Mouse (Mus musculus): ENCODE results near the gene C8b.

C8b gene

DNA sequence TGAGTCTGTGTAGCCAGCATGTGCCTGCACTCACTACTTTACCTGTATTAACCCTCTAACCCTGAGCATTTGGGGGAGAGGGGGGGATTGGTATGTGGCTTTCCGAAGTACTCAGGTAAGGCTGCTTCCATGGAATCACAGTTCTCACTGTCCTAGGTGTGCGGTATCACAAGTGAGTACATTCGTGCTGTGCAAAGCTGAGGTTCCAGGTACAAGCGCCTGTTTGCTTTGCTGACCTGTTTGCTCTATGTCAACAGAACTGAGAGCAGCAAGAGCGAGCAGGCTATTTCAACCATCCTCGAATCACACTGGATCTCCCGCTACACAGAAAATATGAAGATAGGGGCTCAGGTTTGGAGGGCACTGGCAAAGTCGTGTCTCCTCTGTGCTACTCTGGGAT is at the start of gene C8b:
TSS of gene C8b (plus strand) at position 253 of the 400 bp plus-strand sequence.
- CTCF ChIA-PET, result no interaction called here

- CTCF ChIA-PET, result no interaction called here
Observed at GRCm38 (mm10) chr4:104716506-104716905, 49.6 kb upstream of the C8b start.

DNA sequence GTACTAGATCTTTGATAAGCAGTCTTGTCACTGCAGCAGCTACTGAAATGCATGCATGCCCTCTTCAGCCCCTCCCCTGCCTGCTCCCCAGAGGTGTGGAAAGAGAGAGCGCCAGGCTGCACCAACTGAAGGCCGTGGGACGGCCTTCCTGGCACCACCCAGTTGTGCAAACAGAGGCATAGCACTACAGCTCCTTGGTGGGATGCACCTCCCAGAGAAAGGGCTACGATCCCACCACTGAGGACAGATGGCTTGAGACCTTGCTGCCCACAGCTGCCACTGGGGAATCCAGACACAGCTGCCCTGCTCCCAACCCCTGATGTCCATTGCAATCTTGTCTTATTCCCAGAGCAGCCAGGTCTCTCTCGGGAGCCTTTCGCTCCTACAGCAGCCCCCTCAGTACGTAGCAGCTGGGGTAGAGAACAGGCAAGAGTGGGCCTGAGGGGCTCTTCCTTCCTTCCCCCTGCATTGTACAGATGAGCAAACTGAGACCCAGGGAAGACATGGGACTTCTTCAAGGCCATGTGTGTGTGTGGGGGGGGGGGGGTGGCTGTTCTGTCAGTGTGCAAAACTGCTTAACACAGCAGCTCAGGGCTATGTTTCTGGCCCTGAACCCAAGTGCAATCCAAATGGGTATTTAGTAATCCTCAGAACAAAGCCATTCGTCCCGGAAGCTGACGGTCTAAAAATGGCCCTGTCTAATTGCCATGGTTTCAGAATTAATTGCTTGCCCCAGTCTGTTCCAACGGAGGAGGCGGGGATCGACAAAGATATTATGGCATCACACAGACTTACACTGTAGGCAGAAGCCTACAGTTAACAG is 46.9 kb upstream of the C8b start:
- CTCF ChIA-PET, result no interaction called here

DNA sequence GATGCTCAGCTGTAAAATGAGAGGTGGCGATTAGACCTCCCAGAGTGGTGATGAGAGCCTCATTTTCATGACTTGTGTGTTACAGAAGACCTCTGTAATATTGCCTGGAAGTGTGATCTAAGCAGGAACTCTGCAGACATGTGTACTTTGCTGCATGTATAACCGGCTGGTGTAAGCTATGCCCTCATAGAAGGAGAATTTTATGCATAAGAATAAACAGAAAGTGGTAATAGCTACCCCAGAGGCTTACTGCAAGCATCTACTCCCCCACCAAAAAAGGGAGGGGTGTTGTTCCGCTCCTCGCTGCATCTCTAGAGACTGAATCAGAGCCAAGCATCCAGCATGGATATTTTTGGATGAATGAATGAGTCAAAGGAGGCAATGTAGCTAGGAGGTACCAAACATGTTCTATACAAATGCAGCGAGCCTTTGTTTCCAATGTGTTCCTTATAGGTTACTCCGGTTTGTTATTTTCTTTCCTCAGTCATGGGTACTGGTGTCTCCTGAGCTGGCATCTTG is 42.5 kb upstream of the C8b start:
- CTCF ChIA-PET, result no interaction called here

GRCm38 (mm10) chr4:104724258-104724657 is 41.9 kb upstream of the C8b start:
- CTCF ChIA-PET, result no interaction called here

- CTCF ChIA-PET, result no interaction called here
Observed at GRCm38 (mm10) chr4:104725673-104726072, 40.4 kb upstream of the C8b start.

- CTCF ChIA-PET, result no interaction called here
Observed at GRCm38 (mm10) chr4:104729185-104729584, 36.9 kb upstream of the C8b start.

- CTCF ChIA-PET, result no interaction called here
Observed at GRCm38 (mm10) chr4:104746500-104746899, 19.6 kb upstream of the C8b start.

DNA sequence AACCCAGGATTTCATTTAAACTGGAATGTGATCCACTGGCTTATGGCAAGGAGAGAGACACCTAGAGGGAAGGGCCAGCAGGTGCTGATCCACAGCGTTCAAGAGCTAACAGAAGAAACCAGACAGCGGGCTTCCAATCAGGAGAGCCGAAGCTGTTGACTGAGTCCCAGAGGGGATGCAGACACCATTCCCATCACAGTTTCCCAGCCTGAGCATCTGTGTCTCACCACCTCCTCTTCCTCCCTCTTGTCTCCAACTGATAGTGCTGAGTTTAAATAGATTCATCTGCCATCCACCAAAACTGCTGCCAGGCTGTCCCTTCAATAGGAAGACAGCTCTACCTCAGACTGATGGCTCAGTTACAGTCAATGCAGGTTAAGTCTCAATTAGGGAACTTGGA is 12.0 kb upstream of the C8b start:
- CTCF ChIA-PET, result no interaction called here

DNA sequence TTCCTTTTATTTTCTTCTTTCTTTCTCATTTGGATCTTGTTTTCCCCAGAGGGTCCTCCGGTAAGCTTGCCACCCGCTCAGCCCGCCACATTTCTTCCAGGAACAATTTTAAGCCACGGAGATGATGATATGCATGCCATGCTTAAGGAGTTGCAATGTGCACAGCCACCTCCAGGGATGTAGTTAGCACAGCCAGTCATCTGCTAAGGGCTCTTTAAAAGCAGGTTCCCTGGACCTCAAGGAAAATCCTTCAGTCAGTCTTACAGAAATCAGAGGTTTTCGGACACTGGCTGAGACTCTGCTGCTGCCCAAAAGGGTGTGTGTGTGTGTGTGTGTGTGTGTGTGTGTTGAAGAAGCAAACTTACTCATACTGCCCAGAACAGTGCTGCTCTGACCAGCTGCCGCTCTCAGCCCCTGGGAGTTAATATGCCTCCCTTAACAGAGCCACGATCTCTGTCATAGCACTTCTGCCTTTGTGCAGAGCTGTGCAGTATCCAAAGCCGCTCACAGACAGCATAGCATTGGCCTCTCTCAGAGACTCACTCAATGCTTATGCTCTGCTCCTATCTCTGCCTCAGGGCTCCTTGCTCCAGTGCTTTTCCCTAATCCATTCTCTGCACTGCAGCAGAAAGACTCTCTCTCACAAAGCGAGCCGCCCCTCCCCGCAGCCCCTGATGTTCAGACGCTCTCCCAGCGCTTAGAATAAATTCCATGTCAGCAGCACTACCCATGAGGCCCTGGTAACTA is 5.1 kb upstream of the C8b start:
- CTCF ChIA-PET, result no interaction called here

DNA sequence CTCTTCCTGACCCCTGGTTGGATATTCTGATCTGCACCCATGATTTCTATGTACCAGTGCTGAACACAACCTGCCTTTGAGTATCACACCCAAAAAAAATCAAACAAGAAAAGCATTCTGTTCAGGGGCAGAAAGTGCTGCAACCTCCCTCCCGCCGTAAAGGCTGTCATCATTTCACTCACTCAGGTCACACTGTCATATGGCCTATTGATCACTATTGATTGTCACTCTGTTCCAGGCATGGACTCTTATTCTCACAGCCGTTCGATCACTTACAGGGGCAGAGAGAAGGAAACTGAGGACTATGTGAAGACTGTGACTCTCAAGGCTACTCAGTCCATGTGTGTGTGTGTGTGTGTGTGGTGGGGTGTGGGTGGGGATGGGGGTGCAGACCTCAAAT is 2.1 kb downstream of the C8b start:
- CTCF ChIA-PET, result no interaction called here

DNA sequence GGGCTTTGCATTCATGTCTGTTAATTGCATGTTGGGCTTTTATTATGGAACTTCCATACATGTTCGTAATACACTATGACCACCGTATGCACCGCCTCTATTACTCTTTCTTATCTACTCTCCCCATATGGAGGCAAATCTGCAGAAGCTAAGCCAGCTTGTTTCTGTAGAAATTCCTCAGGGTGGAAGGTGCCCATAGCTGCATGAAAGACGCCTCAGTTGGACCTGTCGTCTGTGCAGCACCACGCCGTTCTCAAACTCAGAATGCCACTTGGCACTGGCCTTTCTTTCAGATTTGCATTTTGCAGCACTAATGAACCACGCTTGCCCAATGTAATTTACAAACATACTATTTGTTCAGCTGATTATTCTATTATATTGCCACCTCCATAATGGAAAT is 3.5 kb downstream of the C8b start:
- CTCF ChIA-PET, result no interaction called here

GRCm38 (mm10) chr4:104770331-104770730 is 4.2 kb downstream of the C8b start:
- CTCF ChIA-PET, result no interaction called here

DNA sequence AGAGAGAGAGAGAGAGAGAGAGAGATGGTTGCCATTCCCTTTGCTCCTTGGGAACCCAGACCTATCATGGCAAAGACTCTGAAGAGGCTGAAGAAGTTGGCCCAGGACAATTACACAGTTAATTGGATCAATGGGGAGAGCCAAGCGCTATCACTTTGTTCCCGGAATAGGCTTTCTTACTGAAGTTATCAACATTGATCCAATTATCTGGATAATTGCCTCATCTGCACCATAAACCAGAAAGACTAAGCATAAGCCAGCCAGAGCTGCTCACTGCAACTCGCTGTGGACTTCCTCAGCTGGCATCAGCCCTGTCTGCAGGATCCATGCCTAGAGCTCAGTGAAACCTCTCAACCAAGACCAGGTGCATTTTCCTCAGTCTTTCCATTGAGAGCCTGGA is 9.5 kb downstream of the C8b start:
- CTCF ChIA-PET, result no interaction called here

DNA sequence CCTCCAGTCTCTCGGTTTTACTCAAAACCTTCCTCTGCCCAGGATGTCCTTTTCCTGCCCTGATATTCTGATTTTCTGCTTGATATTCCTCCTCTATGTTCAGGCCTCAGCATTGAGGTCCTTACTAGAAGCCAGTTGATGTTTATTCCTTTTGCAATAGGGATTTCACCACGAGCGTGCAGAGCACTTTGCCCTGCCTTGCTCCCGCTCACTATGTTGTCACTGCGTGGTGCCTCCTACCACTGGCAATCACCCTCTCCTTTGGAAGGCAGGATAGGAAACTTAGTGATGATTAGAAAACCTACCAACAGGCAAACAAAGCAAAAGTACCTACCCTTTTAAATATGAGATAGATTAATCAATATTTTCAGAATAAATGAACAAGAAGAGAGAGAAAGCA is 13.3 kb downstream of the C8b start:
- CTCF ChIA-PET, result no interaction called here

DNA sequence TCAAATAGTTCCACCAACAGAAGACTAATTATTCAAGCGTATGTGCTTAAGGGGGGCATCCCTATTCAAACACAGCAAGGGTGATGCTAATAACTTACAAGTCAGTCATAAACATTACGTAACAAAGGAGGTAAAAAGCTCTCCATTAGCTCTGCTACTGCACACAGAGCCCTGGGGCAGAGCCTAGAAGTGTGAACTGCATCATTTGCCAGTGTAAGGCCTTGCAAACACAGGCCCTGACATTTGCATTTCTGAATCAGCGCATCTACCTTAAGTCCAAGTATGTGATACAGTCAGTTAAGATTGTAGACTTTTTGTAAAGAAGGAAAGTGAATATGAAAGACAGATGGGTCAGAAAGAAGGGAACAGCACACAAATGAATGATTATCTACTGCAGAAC is 15.3 kb downstream of the C8b start:
- CTCF ChIA-PET, result no interaction called here

GRCm38 (mm10) chr4:104782346-104782745 is 16.2 kb downstream of the C8b start:
- CTCF ChIA-PET, result no interaction called here

GRCm38 (mm10) chr4:104792111-104792510 is 26.0 kb downstream of the C8b start:
- CTCF ChIA-PET, result no interaction called here

GRCm38 (mm10) chr4:104798951-104799350 is 32.8 kb downstream of the C8b start:
- CTCF ChIA-PET, result no interaction called here

DNA sequence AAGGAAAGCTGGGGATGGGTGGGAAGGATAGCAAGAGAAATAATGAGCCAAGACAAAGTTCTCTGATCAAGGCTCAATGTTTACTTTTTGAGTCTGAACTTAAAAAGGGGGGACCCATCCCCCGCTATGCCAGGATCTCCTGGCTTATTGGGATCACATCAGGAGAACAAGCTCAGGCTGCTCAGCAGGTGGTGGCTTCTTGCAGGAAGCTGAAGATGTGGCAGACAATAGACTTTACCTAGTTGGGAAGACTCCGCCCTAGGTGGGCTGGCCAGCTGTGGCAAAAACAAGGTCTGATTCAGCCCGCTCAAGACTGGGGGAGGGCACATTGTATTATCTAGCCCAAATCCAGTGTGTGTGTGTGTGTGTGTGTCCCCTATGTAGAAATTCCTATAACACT is 35.5 kb downstream of the C8b start:
- CTCF ChIA-PET, result no interaction called here

DNA sequence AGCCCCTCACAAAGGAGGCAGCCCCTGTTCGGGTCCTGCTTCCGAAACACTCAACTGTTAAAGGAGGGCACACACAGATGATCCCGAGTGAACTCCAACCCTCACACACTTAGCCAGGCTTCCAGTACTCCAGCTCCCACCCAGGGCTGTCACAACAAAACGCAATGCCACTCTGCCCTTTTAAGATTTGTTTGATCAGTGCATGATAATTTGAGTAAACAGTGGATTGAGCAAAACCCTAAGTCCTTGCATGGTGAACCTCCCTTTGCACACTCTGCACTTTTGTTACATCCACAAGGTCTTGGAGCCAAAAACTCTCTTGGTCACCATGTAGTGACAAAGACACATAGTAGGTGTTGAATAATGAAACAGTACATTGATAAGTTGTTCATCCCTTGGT is 38.0 kb downstream of the C8b start:
- CTCF ChIA-PET, result no interaction called here

GRCm38 (mm10) chr4:104805414-104806257 is 39.5 kb downstream of the C8b start:
- CTCF ChIA-PET, result no interaction called here

Measured in spleen, embryonic (tissue).